Mouse (Mus musculus) myocyte (in vitro differentiated cells): ENCODE data around the gene Fhit. TPM values are rescaled to one million over a fixed set of nuclear protein-coding genes. Genes with fewer than 3 reads are reported as not detected.

Experiments
- H3K27me3 ChIP-seq: one replicate; pipeline ENCODE4 v1.6.1; 2011; ENCODE audit not compliant: control insufficient read depth, insufficient read depth, insufficient read length
- H3K36me3 ChIP-seq: one replicate; pipeline ENCODE4 v1.6.1; 2011; ENCODE audit not compliant: control insufficient read depth, insufficient read depth
- H3K4me2 ChIP-seq: one replicate; pipeline ENCODE4 v1.6.1; 2011; ENCODE audit warnings: low read depth, control low read depth
- H3K4me3 ChIP-seq: one replicate; pipeline ENCODE4 v1.5.1; 2011; ENCODE audit warnings: mild to moderate bottlenecking, control low read depth, moderate library complexity
- H3K79me2 ChIP-seq: one replicate; pipeline ENCODE4 v1.6.1; 2011; ENCODE audit not compliant: control insufficient read depth, insufficient read depth
- H3ac ChIP-seq: one replicate; pipeline ENCODE4 v1.6.1; 2011; ENCODE audit not compliant: control insufficient read depth, insufficient read length
- CEBPB ChIP-seq: IDR thresholded peaks from 2 replicates; pipeline ENCODE4 v1.6.1; 2011; ENCODE audit warnings: mild to moderate bottlenecking, moderate library complexity; ENCODE audit not compliant: poor library complexity, insufficient read depth, severe bottlenecking
- E2F4 ChIP-seq: IDR thresholded peaks from one replicate; pipeline ENCODE4 v1.6.1; 2011; ENCODE audit warnings: mild to moderate bottlenecking, control low read depth, moderate library complexity; ENCODE audit not compliant: insufficient read depth
- MAX ChIP-seq: IDR thresholded peaks from one replicate; pipeline ENCODE4 v1.6.1; 2011; ENCODE audit warnings: low read depth, mild to moderate bottlenecking, control low read depth
- MYOD1 ChIP-seq, 3 experiments: IDR thresholded peaks; one replicate each; pipeline ENCODE4 v1.6.1; 2011; ENCODE audit warnings: control low read depth in 2 of 3, low read depth in 2 of 3, mild to moderate bottlenecking in 2 of 3, moderate library complexity in 1 of 3; ENCODE audit not compliant: insufficient read length in 2 of 3, control insufficient read depth in 1 of 3
- MYOG ChIP-seq, 3 experiments: IDR thresholded peaks; one replicate each; pipeline ENCODE4 v1.6.1; 2011; ENCODE audit warnings: control low read depth in 2 of 3, low read depth in 2 of 3, mild to moderate bottlenecking in 2 of 3; ENCODE audit not compliant: insufficient read length in 2 of 3, control insufficient read depth in 1 of 3, insufficient read depth in 1 of 3
- POLR2A ChIP-seq: IDR thresholded peaks from one replicate; pipeline ENCODE4 v1.6.1; 2011; ENCODE audit warnings: low read depth, mild to moderate bottlenecking, control low read depth, moderate library complexity; ENCODE audit not compliant: insufficient read length
- POLR2AphosphoS2 ChIP-seq: IDR thresholded peaks from one replicate; pipeline ENCODE4 v1.6.1; 2011; ENCODE audit warnings: low read depth, control low read depth; ENCODE audit not compliant: insufficient read length
- REST ChIP-seq: IDR thresholded peaks from one replicate; pipeline ENCODE4 v1.6.1; 2011; ENCODE audit warnings: mild to moderate bottlenecking, control low read depth, moderate library complexity; ENCODE audit not compliant: insufficient read depth, insufficient read length
- SRF ChIP-seq: IDR thresholded peaks from one replicate; pipeline ENCODE4 v1.6.1; 2011; ENCODE audit warnings: low read depth; ENCODE audit not compliant: control insufficient read depth, insufficient read length
- TCF12 ChIP-seq: IDR thresholded peaks from one replicate; pipeline ENCODE4 v1.6.1; 2011; ENCODE audit warnings: mild to moderate bottlenecking, control low read depth; ENCODE audit not compliant: poor library complexity, insufficient read depth, severe bottlenecking
- TCF3 ChIP-seq: IDR thresholded peaks from one replicate; pipeline ENCODE4 v1.6.1; 2011; ENCODE audit warnings: low read depth, control low read depth; ENCODE audit not compliant: insufficient read length
- USF1 ChIP-seq: IDR thresholded peaks from one replicate; pipeline ENCODE4 v1.6.1; 2011; ENCODE audit warnings: low read depth, mild to moderate bottlenecking, control low read depth, moderate library complexity
- polyA plus RNA-seq: library from polyadenylated mRNA; unstranded; fragments of >200 nt; fragmentation: generic; extraction: Trizol; gene quantifications from one replicate; pipeline ENCODE4 v1.2.1, GENCODE M21; 2012; ENCODE audit warnings: missing spikeins

The Fhit gene
- polyA plus RNA-seq, 1 experiment, result not detected

DNA sequence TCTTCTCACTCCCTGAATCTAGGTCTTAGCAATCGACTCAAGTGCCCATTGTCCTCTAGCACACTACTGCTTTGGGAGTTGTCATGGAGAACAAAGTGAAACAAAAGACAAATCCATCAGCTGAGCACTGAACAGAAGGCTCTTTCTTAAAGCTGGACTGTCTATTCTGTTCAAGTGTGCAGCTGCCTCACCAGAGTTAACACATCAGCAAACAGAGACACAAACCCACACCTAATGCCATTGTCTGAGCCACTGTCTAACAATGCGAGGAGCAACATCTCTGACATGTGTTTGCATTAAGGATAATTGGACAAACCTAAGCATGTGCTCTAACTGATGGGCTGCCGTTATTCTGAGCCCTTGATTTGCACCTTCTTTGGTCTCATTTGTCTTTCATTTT lies 738.3 kb downstream of the Fhit start:
- Histone ChIP-seq H3K4me2 (no peak overlapping the region), H3K36me3 (no peaks in the 10 kb centered on the region), H3K79me2 (no peaks in the 10 kb centered on the region), H3K27me3 (no peaks in the 10 kb centered on the region), H3ac (no peak overlapping the region), H3K4me3 (no peak overlapping the region)
- no peak for TF ChIP-seq TCF12
- no peak for TF ChIP-seq MAX
- no peak for TF ChIP-seq POLR2AphosphoS2
- no peak for TF ChIP-seq POLR2A

DNA sequence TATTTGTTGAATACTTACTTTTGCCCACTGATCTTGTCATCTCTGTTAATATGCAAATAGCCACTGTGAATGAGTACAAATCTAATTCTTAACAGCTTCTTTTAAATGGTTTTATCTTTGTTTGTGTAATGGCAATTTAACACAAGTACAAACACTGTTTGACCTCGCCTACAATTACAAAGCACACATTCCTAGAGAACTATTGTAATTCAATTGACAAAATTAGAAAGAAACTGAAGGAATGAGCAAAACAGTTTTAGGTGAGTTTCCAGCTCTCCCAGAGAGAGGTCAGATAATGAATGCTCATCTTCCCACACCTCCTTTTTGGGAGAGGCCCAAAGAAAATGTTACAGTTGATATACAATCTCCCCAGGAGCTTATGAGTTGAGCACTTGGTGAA lies 739.6 kb downstream of the Fhit start:
- Histone ChIP-seq H3K4me2 (no peak overlapping the region), H3K36me3 (no peaks in the 10 kb centered on the region), H3K27me3 (no peaks in the 10 kb centered on the region), H3K79me2 (no peaks in the 10 kb centered on the region), H3K4me3 (no peak overlapping the region), H3ac (no peak overlapping the region)
- TF ChIP-seq MYOG (IDR thresholded peaks at IDR 0.05; ENCODE audit: control insufficient read depth in 1 of 3, insufficient read depth in 1 of 3, insufficient read length in 2 of 3, low read depth in 2 of 3), result no peak

DNA sequence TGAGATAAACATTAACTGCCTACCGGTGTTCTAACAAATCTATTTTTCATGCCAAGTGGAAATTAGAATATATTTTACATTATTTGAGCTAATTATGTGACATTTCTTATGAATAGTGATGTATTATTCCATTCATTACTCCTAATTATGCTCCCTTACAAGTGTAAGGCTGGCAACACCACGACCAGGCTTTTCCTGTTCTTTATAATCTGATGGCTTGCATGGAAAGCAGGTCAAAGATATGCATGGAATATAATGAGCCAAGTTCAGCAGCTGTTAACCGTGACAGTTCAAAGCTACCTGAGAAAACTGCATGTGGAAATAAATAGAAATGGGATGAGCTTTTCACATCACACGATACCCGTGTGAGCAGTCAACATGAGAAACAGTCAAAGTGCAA lies 746.8 kb downstream of the Fhit start:
- Histone ChIP-seq H3K79me2 (no peaks in the 10 kb centered on the region), H3K27me3 (no peaks in the 10 kb centered on the region), H3K4me3 (no peak overlapping the region), H3K4me2 (no peak overlapping the region), H3ac (no peak overlapping the region), H3K36me3 (no peaks in the 10 kb centered on the region)
- no peak for TF ChIP-seq POLR2A

DNA sequence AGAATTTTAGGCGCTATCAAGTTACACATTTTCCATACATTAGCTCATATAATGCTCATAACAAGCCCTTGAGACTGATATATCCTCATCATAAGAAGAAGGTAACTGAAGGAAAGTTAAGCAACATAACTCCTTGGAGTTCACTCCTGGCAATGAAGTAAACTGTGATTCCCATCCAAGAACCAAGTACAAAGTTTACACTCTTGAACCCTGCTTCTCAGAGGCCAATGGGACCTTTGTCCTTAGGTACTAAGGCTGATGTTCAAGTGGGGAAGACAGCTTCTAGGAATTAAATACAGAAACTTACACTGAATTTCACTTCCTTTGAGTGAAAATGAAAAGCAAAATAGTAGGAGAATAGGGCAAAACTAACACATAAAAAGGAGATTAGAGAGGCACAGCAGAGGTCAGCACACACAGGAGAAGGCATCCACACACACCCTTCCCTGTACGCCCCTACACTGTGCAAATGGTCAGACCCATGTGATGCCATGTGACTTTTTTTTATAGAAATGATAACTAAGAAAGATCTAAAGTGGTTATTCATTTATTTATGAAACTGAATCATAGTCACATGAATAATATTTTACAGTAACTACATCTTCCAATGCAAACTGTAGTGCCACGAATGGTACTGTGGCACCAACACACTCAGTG lies 752.4 kb downstream of the Fhit start:
- Histone ChIP-seq H3K27me3 (no peaks in the 10 kb centered on the region), H3K36me3 (no peaks in the 10 kb centered on the region), H3K79me2 (no peaks in the 10 kb centered on the region), H3K4me3 (no peak overlapping the region), H3ac (no peak overlapping the region), H3K4me2 (no peak overlapping the region)
- TF ChIP-seq POLR2A (no peak), MYOG (IDR thresholded peaks at IDR 0.05; ENCODE audit: control insufficient read depth in 1 of 3, insufficient read depth in 1 of 3, insufficient read length in 2 of 3, low read depth in 2 of 3) (no peak), MYOD1 (IDR thresholded peaks at IDR 0.05; ENCODE audit: control insufficient read depth in 1 of 3, insufficient read length in 2 of 3, low read depth in 2 of 3) (no peak), MAX (no peak), TCF3 (no peak), SRF (no peak), REST (no peak), E2F4 (no peak), POLR2AphosphoS2 (no peak), USF1 (no peak), TCF12 (no peak), CEBPB (no peak)

DNA sequence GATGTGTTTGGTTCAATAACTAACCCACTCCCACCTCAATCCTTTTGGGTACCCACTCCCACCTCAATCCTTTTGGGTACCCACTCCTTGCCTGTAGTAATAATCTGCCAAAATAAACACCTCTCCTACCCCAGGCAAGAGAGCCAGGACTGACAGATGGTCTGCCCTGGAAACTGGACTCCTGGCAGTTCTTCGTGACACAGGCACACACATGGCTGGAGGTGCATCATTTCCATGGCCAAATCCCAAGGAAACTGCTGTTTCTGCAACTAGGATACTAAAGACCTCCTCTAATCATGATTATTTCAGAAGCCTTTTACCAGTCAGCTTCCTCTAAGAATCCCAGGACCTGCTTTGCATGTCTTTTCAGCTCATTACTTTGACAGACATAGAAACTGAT lies 756.5 kb downstream of the Fhit start:
- Histone ChIP-seq H3K4me2 (no peak overlapping the region), H3K4me3 (no peak overlapping the region), H3K79me2 (no peaks in the 10 kb centered on the region), H3K27me3 (no peaks in the 10 kb centered on the region), H3ac (no peak overlapping the region), H3K36me3 (no peaks in the 10 kb centered on the region)
- TF ChIP-seq CEBPB (no peak), MYOG (IDR thresholded peaks at IDR 0.05; ENCODE audit: control insufficient read depth in 1 of 3, insufficient read depth in 1 of 3, insufficient read length in 2 of 3, low read depth in 2 of 3) (no peak), MYOD1 (IDR thresholded peaks at IDR 0.05; ENCODE audit: control insufficient read depth in 1 of 3, insufficient read length in 2 of 3, low read depth in 2 of 3) (no peak), POLR2A (no peak), TCF12 (no peak), REST (no peak), TCF3 (no peak), POLR2AphosphoS2 (no peak)
